Mouse (Mus musculus): Measurements from ENCODE around the gene Fam83g. TPM values are rescaled to one million over a fixed set of nuclear protein-coding genes. Genes with fewer than 3 reads are reported as not detected.
A peak's percentile ranks its signal among the peaks of the same experiment; 100 is the strongest.

The Fam83g gene
- polyA plus RNA-seq, 1 experiment from 2014 or later: 5.0 TPM

DNA sequence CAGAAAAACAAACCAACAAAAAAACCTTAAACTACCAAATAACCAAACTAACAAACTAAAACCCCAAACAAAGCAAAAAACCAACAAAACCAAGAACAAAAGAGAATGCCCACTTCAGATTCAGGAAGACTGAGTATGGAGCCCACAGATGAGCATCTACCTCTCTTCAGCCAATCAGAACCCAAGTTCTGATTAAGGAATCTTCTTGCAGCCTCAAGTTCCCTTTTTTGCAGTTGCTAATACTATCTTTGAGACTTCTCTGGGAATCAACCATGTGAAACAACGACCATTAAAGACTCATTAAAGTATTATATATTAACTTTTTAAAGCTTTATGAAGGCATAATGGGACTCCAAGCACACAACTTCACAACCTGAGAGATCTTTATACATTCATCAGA is 53.4 kb downstream of the Fam83g start:
- no peak overlapping the region for H3K27ac ChIP-seq (ENCODE audit: low read depth, low read length)
- ATAC-seq (replicated peaks; ENCODE audit: low FRiP score): no peak
- WGBS: 78% methylated on average over 1 of the region's 1 CpGs
- no peak overlapping the region for H3K4me3 ChIP-seq (ENCODE audit: low read depth, low read length)
- H3K36me3 ChIP-seq (ENCODE audit: control insufficient read depth, insufficient read depth, low read length): peaks cover 25% of the 10 kb centered on the region; the same call in 1 of the 2 replicates
- no peaks in the 10 kb centered on the region for H3K27me3 ChIP-seq (replicated peaks; ENCODE audit: control insufficient read depth, insufficient read depth, low read length)
- no peaks in the 10 kb centered on the region for H3K4me1 ChIP-seq (replicated peaks; ENCODE audit: control insufficient read depth, insufficient read depth, low read length)
- no peaks in the 10 kb centered on the region for H3K9me3 ChIP-seq (ENCODE audit: control insufficient read depth, low read length)
- DNase-seq (ENCODE audit: low spot score): no peak
- H3K9ac ChIP-seq (ENCODE audit: low read depth, low read length): no peak overlapping the region
- H3K4me2 ChIP-seq: no peak overlapping the region

DNA sequence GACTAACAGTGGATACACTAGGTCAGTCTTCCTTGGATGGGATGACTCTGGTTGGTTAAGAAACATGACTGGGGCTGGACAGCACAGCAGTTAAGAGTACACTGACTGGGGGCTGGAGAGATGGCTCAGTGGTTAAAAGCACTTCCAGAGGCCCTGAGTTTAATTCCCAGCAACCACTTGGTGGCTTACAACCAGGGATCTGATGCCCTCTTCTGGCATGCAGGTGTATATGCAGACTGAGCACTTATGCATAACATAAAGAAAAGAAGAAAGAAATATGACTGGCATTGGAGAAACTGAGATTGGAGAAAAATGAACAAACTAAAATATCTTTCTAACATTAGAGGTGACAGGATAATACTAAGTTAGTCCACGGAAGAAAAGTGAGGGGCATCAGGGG is 56.6 kb downstream of the Fam83g start:
- no peaks in the 10 kb centered on the region for H3K9me3 ChIP-seq (ENCODE audit: control insufficient read depth, low read length)
- H3K36me3 ChIP-seq (ENCODE audit: control insufficient read depth, insufficient read depth, low read length): peaks cover 24% of the 10 kb centered on the region; the same call in 1 of the 2 replicates
- DNase-seq (ENCODE audit: low spot score) (no peak), ATAC-seq (replicated peaks; ENCODE audit: low FRiP score) (no peak)
- WGBS: 97% methylated on average over 1 of the region's 1 CpGs
- no peaks in the 10 kb centered on the region for H3K4me1 ChIP-seq (replicated peaks; ENCODE audit: control insufficient read depth, insufficient read depth, low read length)
- H3K4me3 ChIP-seq (ENCODE audit: low read depth, low read length): no peak overlapping the region
- no peak overlapping the region for H3K9ac ChIP-seq (ENCODE audit: low read depth, low read length)
- H3K4me2 ChIP-seq: no peak overlapping the region
- no peaks in the 10 kb centered on the region for H3K27me3 ChIP-seq (replicated peaks; ENCODE audit: control insufficient read depth, insufficient read depth, low read length)
- no peak overlapping the region for H3K27ac ChIP-seq (ENCODE audit: low read depth, low read length)

GRCm38 (mm10) chr11:61743768-61744167 is 59.9 kb downstream of the Fam83g start:
- DNase-seq (ENCODE audit: low spot score) (no peak), ATAC-seq (replicated peaks; ENCODE audit: low FRiP score) (no peak)
- Histone ChIP-seq H3K27me3 (replicated peaks; ENCODE audit: control insufficient read depth, insufficient read depth, low read length) (no peaks in the 10 kb centered on the region), H3K27ac (ENCODE audit: low read depth, low read length) (no peak overlapping the region), H3K36me3 (ENCODE audit: control insufficient read depth, insufficient read depth, low read length) (peaks cover 16% of the 10 kb centered on the region; the same call in 1 of the 2 replicates), H3K4me3 (ENCODE audit: low read depth, low read length) (no peak overlapping the region), H3K9me3 (ENCODE audit: control insufficient read depth, low read length) (no peaks in the 10 kb centered on the region), H3K4me1 (replicated peaks; ENCODE audit: control insufficient read depth, insufficient read depth, low read length) (no peaks in the 10 kb centered on the region), H3K9ac (ENCODE audit: low read depth, low read length) (no peak overlapping the region), H3K4me2 (no peak overlapping the region)
- whole genome bisulfite sequencing: 89% methylated on average over 3 of the region's 3 CpGs

DNA sequence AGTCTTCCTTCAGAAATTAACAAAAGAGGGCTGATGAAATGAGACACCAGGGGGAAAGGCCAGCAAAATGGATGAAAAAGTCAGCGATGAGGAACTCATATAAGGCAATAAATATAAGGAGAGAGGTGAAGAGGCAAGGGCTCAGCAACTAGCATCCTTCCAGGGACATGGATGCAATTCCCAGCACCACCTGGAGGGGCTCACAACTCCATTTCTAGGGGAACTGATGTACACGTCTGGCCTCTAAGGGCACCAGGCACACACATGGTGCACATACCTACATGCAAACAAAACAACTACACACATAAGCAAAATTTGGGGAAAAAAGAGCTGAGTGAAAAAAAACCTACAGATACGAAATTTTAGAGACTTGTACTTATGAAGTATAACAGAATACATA is 60.6 kb downstream of the Fam83g start:
- Histone ChIP-seq H3K36me3 (ENCODE audit: control insufficient read depth, insufficient read depth, low read length) (peaks cover 11% of the 10 kb centered on the region; the same call in 1 of the 2 replicates), H3K27me3 (replicated peaks; ENCODE audit: control insufficient read depth, insufficient read depth, low read length) (no peaks in the 10 kb centered on the region)

GRCm38 (mm10) chr11:61745781-61746180 is 61.9 kb downstream of the Fam83g start:
- no peak overlapping the region for H3K4me3 ChIP-seq (ENCODE audit: low read depth, low read length)
- H3K4me1 ChIP-seq (replicated peaks; ENCODE audit: control insufficient read depth, insufficient read depth, low read length): no peaks in the 10 kb centered on the region
- DNase-seq (ENCODE audit: low spot score): no peak
- 85% methylated on average over 9 of the region's 9 CpGs for WGBS
- H3K4me2 ChIP-seq: no peak overlapping the region
- no peaks in the 10 kb centered on the region for H3K9me3 ChIP-seq (ENCODE audit: control insufficient read depth, low read length)
- no peaks in the 10 kb centered on the region for H3K27me3 ChIP-seq (replicated peaks; ENCODE audit: control insufficient read depth, insufficient read depth, low read length)
- H3K9ac ChIP-seq (ENCODE audit: low read depth, low read length): no peak overlapping the region
- H3K36me3 ChIP-seq (ENCODE audit: control insufficient read depth, insufficient read depth, low read length): peaks cover 8% of the 10 kb centered on the region; the same call in 1 of the 2 replicates
- no peak overlapping the region for H3K27ac ChIP-seq (ENCODE audit: low read depth, low read length)
- no peak for ATAC-seq (replicated peaks; ENCODE audit: low FRiP score)

More for the DNA sequence above, 60.6 kb downstream of the Fam83g start:
- Histone ChIP-seq H3K4me1 (replicated peaks; ENCODE audit: control insufficient read depth, insufficient read depth, low read length) (no peaks in the 10 kb centered on the region), H3K4me3 (ENCODE audit: low read depth, low read length) (no peak overlapping the region), H3K9me3 (ENCODE audit: control insufficient read depth, low read length) (no peaks in the 10 kb centered on the region), H3K9ac (ENCODE audit: low read depth, low read length) (no peak overlapping the region), H3K4me2 (no peak overlapping the region), H3K27ac (ENCODE audit: low read depth, low read length) (no peak overlapping the region)
- DNase-seq (ENCODE audit: low spot score) (no peak), ATAC-seq (replicated peaks; ENCODE audit: low FRiP score) (no peak)
- 51% methylated on average over 3 of the region's 3 CpGs for WGBS

DNA sequence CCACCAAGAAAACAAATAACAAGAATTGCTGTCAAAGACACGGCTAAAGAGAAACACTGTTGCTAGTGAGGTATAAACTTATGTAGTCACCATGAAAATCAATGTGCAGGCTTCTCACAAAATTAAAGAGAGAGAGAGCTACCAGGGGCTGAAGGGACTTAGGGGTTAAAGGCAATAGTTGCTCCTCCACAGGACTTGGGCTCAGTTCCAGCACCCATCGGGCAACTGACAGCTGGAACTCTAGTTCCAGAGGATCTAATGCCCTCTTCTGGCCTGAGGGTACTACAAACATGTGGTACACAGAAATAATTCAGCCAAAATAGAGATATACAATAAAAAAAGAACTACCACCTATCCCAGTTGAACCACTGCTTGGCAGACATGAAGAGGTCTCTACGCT is 63.3 kb downstream of the Fam83g start:
- H3K36me3 ChIP-seq (ENCODE audit: control insufficient read depth, insufficient read depth, low read length): peaks cover 11% of the 10 kb centered on the region; the same call in 1 of the 2 replicates
- H3K4me3 ChIP-seq (ENCODE audit: low read depth, low read length): no peak overlapping the region
- H3K27me3 ChIP-seq (replicated peaks; ENCODE audit: control insufficient read depth, insufficient read depth, low read length): no peaks in the 10 kb centered on the region
- H3K9ac ChIP-seq (ENCODE audit: low read depth, low read length): no peak overlapping the region
- H3K9me3 ChIP-seq (ENCODE audit: control insufficient read depth, low read length): no peaks in the 10 kb centered on the region
- ATAC-seq (replicated peaks; ENCODE audit: low FRiP score) (no peak), DNase-seq (ENCODE audit: low spot score) (no peak)
- no peak overlapping the region for H3K4me2 ChIP-seq
- WGBS: 77% methylated on average over 3 of the region's 3 CpGs
- no peak overlapping the region for H3K27ac ChIP-seq (ENCODE audit: low read depth, low read length)
- no peaks in the 10 kb centered on the region for H3K4me1 ChIP-seq (replicated peaks; ENCODE audit: control insufficient read depth, insufficient read depth, low read length)

GRCm38 (mm10) chr11:61751612-61752011 is 67.7 kb downstream of the Fam83g start:
- ATAC-seq (replicated peaks; ENCODE audit: low FRiP score) (0 out of 2 replicates have a peak, but pooled peaks have one; percentile 34), DNase-seq (ENCODE audit: low spot score) (no peak)
- WGBS: 71% methylated on average over 5 of the region's 5 CpGs
- H3K36me3 ChIP-seq (ENCODE audit: control insufficient read depth, insufficient read depth, low read length): peaks cover 28% of the 10 kb centered on the region; the same call in 1 of the 2 replicates
- no peaks in the 10 kb centered on the region for H3K9me3 ChIP-seq (ENCODE audit: control insufficient read depth, low read length)
- no peaks in the 10 kb centered on the region for H3K4me1 ChIP-seq (replicated peaks; ENCODE audit: control insufficient read depth, insufficient read depth, low read length)
- H3K4me2 ChIP-seq: no peak overlapping the region
- H3K27me3 ChIP-seq (replicated peaks; ENCODE audit: control insufficient read depth, insufficient read depth, low read length): no peaks in the 10 kb centered on the region
- H3K9ac ChIP-seq (ENCODE audit: low read depth, low read length): no peak overlapping the region
- no peak overlapping the region for H3K27ac ChIP-seq (ENCODE audit: low read depth, low read length)
- no peak overlapping the region for H3K4me3 ChIP-seq (ENCODE audit: low read depth, low read length)

DNA sequence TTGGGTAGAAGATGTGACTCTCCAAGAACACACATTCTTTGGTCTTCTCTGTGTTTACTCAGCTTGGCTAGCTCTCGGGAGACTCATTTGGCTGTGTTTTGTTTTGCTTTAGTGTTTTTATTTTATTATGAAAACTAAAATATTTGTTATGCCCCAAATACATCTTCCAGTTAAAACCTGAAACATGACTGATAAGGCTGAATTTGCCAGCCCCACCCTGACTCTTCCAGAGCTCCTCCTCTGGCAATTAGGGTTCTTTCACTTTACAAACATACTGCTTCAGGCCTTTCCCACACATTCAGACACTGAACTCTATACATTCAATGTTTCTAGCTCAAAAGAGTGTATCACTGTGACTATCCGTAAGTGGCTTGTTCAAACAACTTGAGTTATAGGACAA is 73.3 kb downstream of the Fam83g start:
- DNase-seq (ENCODE audit: low spot score) (no peak), ATAC-seq (replicated peaks; ENCODE audit: low FRiP score) (no peak)
- peaks cover 21% of the 10 kb centered on the region for H3K4me1 ChIP-seq (replicated peaks; ENCODE audit: control insufficient read depth, insufficient read depth, low read length)
- 86% methylated on average over 2 of the region's 2 CpGs for WGBS
- no peak overlapping the region for H3K27ac ChIP-seq (ENCODE audit: low read depth, low read length)
- H3K9ac ChIP-seq (ENCODE audit: low read depth, low read length): no peak overlapping the region
- peak overlapping the region; percentile 21 for H3K4me2 ChIP-seq
- H3K36me3 ChIP-seq (ENCODE audit: control insufficient read depth, insufficient read depth, low read length): peaks cover 19% of the 10 kb centered on the region; the same call in 1 of the 2 replicates
- no peak overlapping the region for H3K4me3 ChIP-seq (ENCODE audit: low read depth, low read length)
- no peaks in the 10 kb centered on the region for H3K27me3 ChIP-seq (replicated peaks; ENCODE audit: control insufficient read depth, insufficient read depth, low read length)
- no peaks in the 10 kb centered on the region for H3K9me3 ChIP-seq (ENCODE audit: control insufficient read depth, low read length)

Data from liver, embryonic 11.5 days (tissue).